Mouse (Mus musculus) c-Kit-positive CD71-positive TER-119-positive erythroid progenitor cells, embryonic 14.5 days (primary cell): ENCODE measurements around the gene Sft2d2.

Experiments used
- DNase-seq: peaks from one replicate; pipeline ENCODE4 v3.0.0-alpha.2; 2013; ENCODE audit warnings: low spot score

Gene Sft2d2

GRCm38 (mm10) chr1:165190571-165191273 is 3.5 kb downstream of the Sft2d2 start:
- DNase-seq, result no peak

GRCm38 (mm10) chr1:165190068-165190467 is 4.2 kb downstream of the Sft2d2 start:
- DNase-seq, result no peak

- no peak for DNase-seq
Measured at GRCm38 (mm10) chr1:165188806-165189580, 5.2 kb downstream of the Sft2d2 start.

GRCm38 (mm10) chr1:165187357-165187756 is 6.9 kb downstream of the Sft2d2 start:
- DNase-seq, result no peak

GRCm38 (mm10) chr1:165186491-165186890 is 7.7 kb downstream of the Sft2d2 start:
- no peak for DNase-seq

- DNase-seq, result no peak
Measured at GRCm38 (mm10) chr1:165185116-165185515, 9.1 kb downstream of the Sft2d2 start.

- DNase-seq, result no peak
Measured at GRCm38 (mm10) chr1:165184178-165184577, 10.1 kb downstream of the Sft2d2 start.

- no peak for DNase-seq
Measured at GRCm38 (mm10) chr1:165183400-165183799, 10.8 kb downstream of the Sft2d2 start.

- no peak for DNase-seq
Measured at GRCm38 (mm10) chr1:165179321-165179720, 14.9 kb downstream of the Sft2d2 start.

GRCm38 (mm10) chr1:165178075-165178474 is 16.2 kb downstream of the Sft2d2 start:
- no peak for DNase-seq

GRCm38 (mm10) chr1:165174059-165174616 is 20.1 kb downstream of the Sft2d2 start:
- no peak for DNase-seq

GRCm38 (mm10) chr1:165171277-165171676 is 23.0 kb downstream of the Sft2d2 start:
- no peak for DNase-seq

- DNase-seq, result no peak
Measured at GRCm38 (mm10) chr1:165170157-165170556, 24.1 kb downstream of the Sft2d2 start.

GRCm38 (mm10) chr1:165169462-165169861 is 24.8 kb downstream of the Sft2d2 start:
- DNase-seq, result no peak

GRCm38 (mm10) chr1:165164920-165165319 is 29.3 kb downstream of the Sft2d2 start:
- DNase-seq, result no peak

GRCm38 (mm10) chr1:165160723-165161405 is 33.4 kb downstream of the Sft2d2 start, which contains the start of gene Tbx19:
Gene Tbx19, minus strand, starts transcription at chr1:165160773.
- DNase-seq, result no peak

- DNase-seq, result no peak
Measured at GRCm38 (mm10) chr1:165158841-165159240, 35.4 kb downstream of the Sft2d2 start.

GRCm38 (mm10) chr1:165154162-165154561 is 40.1 kb downstream of the Sft2d2 start:
- no peak for DNase-seq

GRCm38 (mm10) chr1:165151216-165151615 is 43.0 kb downstream of the Sft2d2 start:
- no peak for DNase-seq

- DNase-seq, result no peak
Measured at GRCm38 (mm10) chr1:165142343-165142916, 51.8 kb downstream of the Sft2d2 start.

GRCm38 (mm10) chr1:165140227-165140626 is 54.0 kb downstream of the Sft2d2 start:
- no peak for DNase-seq

GRCm38 (mm10) chr1:165133858-165134257 is 60.4 kb downstream of the Sft2d2 start:
- no peak for DNase-seq
